Mouse (Mus musculus): ENCODE results near the gene Atp6v0a1. TPM values are rescaled to one million over a fixed set of nuclear protein-coding genes. Genes with fewer than 3 reads are reported as not detected.

Atp6v0a1 gene
- polyA plus RNA-seq, 1 experiment = 61.5 TPM

DNA sequence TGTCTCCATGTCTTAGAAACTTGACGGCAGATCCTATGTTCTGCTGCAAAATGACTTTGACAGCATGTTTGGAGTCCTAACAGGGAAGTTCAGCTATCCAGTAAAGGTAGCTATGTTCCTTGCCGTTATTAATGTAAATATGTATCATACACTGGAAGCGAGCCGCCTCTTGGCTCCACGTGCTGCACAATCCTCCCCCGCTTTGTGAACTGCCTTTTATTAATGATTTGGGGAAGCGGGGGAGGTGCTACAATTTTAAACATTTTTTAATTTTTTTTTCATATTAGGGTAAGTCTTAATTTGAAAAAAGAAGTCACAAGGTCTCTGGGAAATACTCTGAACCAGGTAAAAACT is 25.5 kb upstream of the Atp6v0a1 start:
- TF ChIP-seq POLR2A (IDR thresholded peaks at IDR 0.05; ENCODE audit: borderline replicate concordance, control insufficient read depth, low read depth, low read length) (no peak), CTCF (IDR thresholded peaks at IDR 0.05; ENCODE audit: control insufficient read depth, insufficient read depth, low read length) (no peak)
- Histone ChIP-seq H3K4me1 (ENCODE audit: control insufficient read depth, insufficient read depth, low read length) (no peaks in the 10 kb centered on the region; the same call in 1 of the 2 replicates), H3K27ac (ENCODE audit: control insufficient read depth, insufficient read depth, low read depth, low read length, poor library complexity) (no peak overlapping the region), H3K4me3 (replicated peaks; ENCODE audit: control insufficient read depth, low read depth, low read length) (no peak overlapping the region)
- WGBS = 58% methylated on average over 7 of the region's 7 CpGs

DNA sequence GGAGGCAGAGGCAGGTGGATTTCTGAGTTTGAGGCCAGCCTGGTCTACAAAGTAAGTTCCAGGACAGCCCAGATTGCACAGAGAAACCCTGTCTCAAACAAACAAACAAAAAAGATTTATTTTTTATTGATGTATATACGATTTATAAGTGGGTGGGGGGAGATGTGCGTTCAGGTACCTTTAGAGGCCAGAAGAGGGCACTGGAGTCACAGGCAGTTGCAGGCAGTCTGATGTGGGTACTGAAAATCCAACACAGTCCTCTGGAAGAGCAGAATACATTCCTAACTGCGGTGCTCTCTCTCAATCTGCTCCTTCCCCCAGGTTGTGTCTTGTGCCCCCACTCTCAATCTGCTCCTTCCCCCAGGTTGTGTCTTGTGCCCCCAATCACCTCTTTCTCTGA is 23.6 kb upstream of the Atp6v0a1 start:
- Histone ChIP-seq H3K4me1 (ENCODE audit: control insufficient read depth, insufficient read depth, low read length) (no peaks in the 10 kb centered on the region; the same call in 1 of the 2 replicates), H3K27ac (ENCODE audit: control insufficient read depth, insufficient read depth, low read depth, low read length, poor library complexity) (no peak overlapping the region), H3K4me3 (replicated peaks; ENCODE audit: control insufficient read depth, low read depth, low read length) (no peak overlapping the region)
- no peak for TF ChIP-seq POLR2A (IDR thresholded peaks at IDR 0.05; ENCODE audit: borderline replicate concordance, control insufficient read depth, low read depth, low read length)
- peak; percentile 71 for TF ChIP-seq CTCF (IDR thresholded peaks at IDR 0.05; ENCODE audit: control insufficient read depth, insufficient read depth, low read length)
- 80% methylated on average over 3 of the region's 3 CpGs for WGBS

DNA sequence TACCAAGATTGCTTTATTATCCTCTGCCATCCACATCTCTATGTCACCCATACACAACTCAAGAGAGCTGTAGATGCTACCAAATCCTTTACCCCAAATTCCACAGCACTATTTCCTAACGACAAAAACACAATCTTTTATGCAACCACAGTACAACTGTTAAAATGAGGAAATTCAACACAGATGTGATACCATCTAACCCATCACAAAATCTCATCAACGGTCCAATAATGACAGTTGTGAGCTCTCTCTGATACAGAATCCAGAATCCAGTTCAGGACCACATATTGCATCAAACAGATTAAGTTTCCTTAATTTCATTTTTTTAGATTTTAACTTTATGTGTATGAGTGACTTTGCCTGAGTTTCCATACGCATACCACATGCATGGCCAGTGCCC is 20.6 kb upstream of the Atp6v0a1 start:
- Histone ChIP-seq H3K4me3 (replicated peaks; ENCODE audit: control insufficient read depth, low read depth, low read length) (no peak overlapping the region), H3K4me1 (ENCODE audit: control insufficient read depth, insufficient read depth, low read length) (peaks cover 2% of the 10 kb centered on the region; the same call in 1 of the 2 replicates), H3K27ac (ENCODE audit: control insufficient read depth, insufficient read depth, low read depth, low read length, poor library complexity) (no peak overlapping the region)
- TF ChIP-seq CTCF (IDR thresholded peaks at IDR 0.05; ENCODE audit: control insufficient read depth, insufficient read depth, low read length) (no peak), POLR2A (IDR thresholded peaks at IDR 0.05; ENCODE audit: borderline replicate concordance, control insufficient read depth, low read depth, low read length) (no peak)
- 26% methylated on average over 3 of the region's 3 CpGs for WGBS

DNA sequence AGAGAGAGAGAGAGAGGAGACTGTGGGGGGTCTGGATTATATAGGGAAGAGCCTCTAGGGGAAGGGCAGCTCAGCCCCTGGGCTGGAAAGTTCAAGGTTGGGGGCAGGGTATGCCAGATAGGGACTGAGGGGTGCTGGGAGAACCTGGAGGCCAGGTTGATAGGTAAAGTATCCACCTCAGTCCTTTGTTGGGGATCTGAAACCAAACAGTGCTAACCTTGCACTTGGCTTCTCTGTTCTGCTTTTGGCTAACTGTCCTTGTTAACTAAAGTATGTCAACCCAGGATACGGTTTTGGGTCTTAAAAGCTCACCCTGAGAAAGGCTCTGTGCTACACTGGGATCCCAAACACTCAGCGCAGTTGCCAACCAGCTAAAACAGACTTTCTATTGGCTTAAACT is 19.6 kb upstream of the Atp6v0a1 start:
- peaks cover 2% of the 10 kb centered on the region; the same call in 1 of the 2 replicates for H3K4me1 ChIP-seq (ENCODE audit: control insufficient read depth, insufficient read depth, low read length)
- no peak for TF ChIP-seq POLR2A (IDR thresholded peaks at IDR 0.05; ENCODE audit: borderline replicate concordance, control insufficient read depth, low read depth, low read length)
- no peak for TF ChIP-seq CTCF (IDR thresholded peaks at IDR 0.05; ENCODE audit: control insufficient read depth, insufficient read depth, low read length)
- H3K4me3 ChIP-seq (replicated peaks; ENCODE audit: control insufficient read depth, low read depth, low read length) = no peak overlapping the region
- 52% methylated on average over 2 of the region's 2 CpGs for WGBS
- no peak overlapping the region for H3K27ac ChIP-seq (ENCODE audit: control insufficient read depth, insufficient read depth, low read depth, low read length, poor library complexity)

DNA sequence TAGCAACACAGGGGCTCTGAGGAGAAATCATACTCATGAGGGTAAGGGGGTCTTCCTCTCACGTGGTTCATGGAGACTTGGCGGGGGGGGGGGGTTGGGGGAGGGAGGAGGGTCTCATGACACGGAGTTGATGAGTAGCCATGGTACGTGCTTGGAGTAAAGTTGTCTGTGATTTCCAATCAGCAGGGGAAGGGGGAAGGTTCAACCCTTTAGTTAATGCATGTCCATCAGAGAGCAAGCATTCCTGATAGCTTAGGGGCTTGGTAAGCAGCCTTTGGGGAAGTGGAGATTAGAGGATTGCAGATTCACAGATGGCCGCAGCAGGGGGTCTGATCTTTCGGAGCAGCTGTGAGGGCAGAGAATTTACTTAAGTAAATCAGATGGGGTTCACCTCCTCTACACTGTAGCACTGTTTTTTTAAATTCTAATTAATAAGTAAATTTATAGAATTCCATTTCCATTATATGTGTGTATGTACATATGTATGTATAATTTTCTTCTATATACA is 18.2 kb upstream of the Atp6v0a1 start:
- 59% methylated on average over 6 of the region's 6 CpGs for WGBS
- TF ChIP-seq POLR2A (IDR thresholded peaks at IDR 0.05; ENCODE audit: borderline replicate concordance, control insufficient read depth, low read depth, low read length) = no peak

DNA sequence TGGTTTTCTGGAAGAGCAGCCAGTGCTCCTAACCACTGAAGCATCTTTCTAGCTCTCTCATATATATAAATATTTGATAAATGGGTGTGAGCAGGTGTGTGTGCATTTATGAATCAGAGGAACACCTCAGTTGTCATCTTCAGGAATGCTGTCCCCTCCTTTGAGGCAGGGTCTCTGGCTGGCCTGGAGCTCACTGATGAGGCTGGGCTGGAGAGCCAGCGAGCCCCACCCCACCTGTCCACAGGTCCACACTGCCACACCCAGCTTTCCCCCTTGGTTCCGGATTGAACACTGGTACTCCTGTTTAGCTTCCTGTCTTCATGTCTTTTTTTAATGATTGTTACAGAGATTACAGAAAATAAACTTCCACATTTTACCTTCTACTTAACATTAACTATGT is 15.8 kb upstream of the Atp6v0a1 start:
- Histone ChIP-seq H3K4me3 (replicated peaks; ENCODE audit: control insufficient read depth, low read depth, low read length) (no peak overlapping the region), H3K27ac (ENCODE audit: control insufficient read depth, insufficient read depth, low read depth, low read length, poor library complexity) (no peak overlapping the region), H3K4me1 (ENCODE audit: control insufficient read depth, insufficient read depth, low read length) (peaks cover 2% of the 10 kb centered on the region; the same call in 1 of the 2 replicates)
- WGBS = 44% methylated on average over 2 of the region's 2 CpGs
- TF ChIP-seq CTCF (IDR thresholded peaks at IDR 0.05; ENCODE audit: control insufficient read depth, insufficient read depth, low read length) = no peak
- no peak for TF ChIP-seq POLR2A (IDR thresholded peaks at IDR 0.05; ENCODE audit: borderline replicate concordance, control insufficient read depth, low read depth, low read length)

More for the DNA sequence above, 18.2 kb upstream of the Atp6v0a1 start:
- no peak overlapping the region for H3K4me3 ChIP-seq (replicated peaks; ENCODE audit: control insufficient read depth, low read depth, low read length)
- peaks cover 2% of the 10 kb centered on the region; the same call in 1 of the 2 replicates for H3K4me1 ChIP-seq (ENCODE audit: control insufficient read depth, insufficient read depth, low read length)
- no peak overlapping the region for H3K27ac ChIP-seq (ENCODE audit: control insufficient read depth, insufficient read depth, low read depth, low read length, poor library complexity)

GRCm38 (mm10) chr11:100994233-100994632 is 15.0 kb upstream of the Atp6v0a1 start:
- H3K4me1 ChIP-seq (ENCODE audit: control insufficient read depth, insufficient read depth, low read length) = peaks cover 2% of the 10 kb centered on the region; the same call in 1 of the 2 replicates
- no peak overlapping the region for H3K27ac ChIP-seq (ENCODE audit: control insufficient read depth, insufficient read depth, low read depth, low read length, poor library complexity)
- H3K4me3 ChIP-seq (replicated peaks; ENCODE audit: control insufficient read depth, low read depth, low read length) = no peak overlapping the region
- 31% methylated on average over 9 of the region's 9 CpGs for WGBS
- TF ChIP-seq CTCF (IDR thresholded peaks at IDR 0.05; ENCODE audit: control insufficient read depth, insufficient read depth, low read length) = no peak
- no peak for TF ChIP-seq POLR2A (IDR thresholded peaks at IDR 0.05; ENCODE audit: borderline replicate concordance, control insufficient read depth, low read depth, low read length)

GRCm38 (mm10) chr11:100994655-100995054 is 14.6 kb upstream of the Atp6v0a1 start:
- whole genome bisulfite sequencing = 41% methylated on average over 5 of the region's 5 CpGs
- no peak for TF ChIP-seq POLR2A (IDR thresholded peaks at IDR 0.05; ENCODE audit: borderline replicate concordance, control insufficient read depth, low read depth, low read length)
- no peak for TF ChIP-seq CTCF (IDR thresholded peaks at IDR 0.05; ENCODE audit: control insufficient read depth, insufficient read depth, low read length)
- peaks cover 2% of the 10 kb centered on the region; the same call in 1 of the 2 replicates for H3K4me1 ChIP-seq (ENCODE audit: control insufficient read depth, insufficient read depth, low read length)
- H3K4me3 ChIP-seq (replicated peaks; ENCODE audit: control insufficient read depth, low read depth, low read length) = no peak overlapping the region
- H3K27ac ChIP-seq (ENCODE audit: control insufficient read depth, insufficient read depth, low read depth, low read length, poor library complexity) = no peak overlapping the region

DNA sequence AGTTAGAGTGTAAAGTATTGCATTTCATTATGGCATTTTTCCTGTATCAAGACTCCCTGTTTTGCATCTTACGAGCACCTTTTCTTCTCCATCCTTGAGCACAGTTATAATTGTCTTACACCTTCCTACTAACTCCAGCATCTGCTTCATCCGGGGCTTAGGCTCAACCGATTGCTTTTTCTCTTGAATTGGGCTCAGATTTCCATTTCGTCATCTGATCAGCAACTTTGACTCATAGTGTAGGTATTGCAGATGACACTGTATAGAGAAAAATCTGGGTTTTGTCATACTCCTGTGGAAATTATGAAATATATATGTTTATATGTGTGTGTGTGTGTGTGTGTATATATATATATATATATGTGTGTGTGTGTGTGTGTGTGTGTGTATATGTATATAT is 12.8 kb upstream of the Atp6v0a1 start:
- H3K27ac ChIP-seq (ENCODE audit: control insufficient read depth, insufficient read depth, low read depth, low read length, poor library complexity) = no peak overlapping the region
- peaks cover 7% of the 10 kb centered on the region; the same call in 1 of the 2 replicates for H3K4me1 ChIP-seq (ENCODE audit: control insufficient read depth, insufficient read depth, low read length)
- 70% methylated on average over 4 of the region's 4 CpGs for WGBS
- no peak overlapping the region for H3K4me3 ChIP-seq (replicated peaks; ENCODE audit: control insufficient read depth, low read depth, low read length)
- TF ChIP-seq CTCF (IDR thresholded peaks at IDR 0.05; ENCODE audit: control insufficient read depth, insufficient read depth, low read length) = no peak
- no peak for TF ChIP-seq POLR2A (IDR thresholded peaks at IDR 0.05; ENCODE audit: borderline replicate concordance, control insufficient read depth, low read depth, low read length)
